Mouse (Mus musculus) bone marrow macrophage, adult 2 months (primary cell): Measurements from ENCODE around the gene Snrk.

Source experiments
- CTCF ChIP-seq: IDR thresholded peaks from 2 replicates; pipeline ENCODE4 v1.5.1; 2012; ENCODE audit warnings: low read depth, mild to moderate bottlenecking, low read length, moderate library complexity
- POLR2A ChIP-seq: IDR thresholded peaks from 2 replicates; pipeline ENCODE4 v1.6.1; 2012; ENCODE audit warnings: mild to moderate bottlenecking, low read depth, low read length, borderline replicate concordance

- no peak for TF ChIP-seq POLR2A
- no peak for TF ChIP-seq CTCF
These were observed 25.3 kb upstream of the Snrk start for GRCm38 (mm10) chr9:122091782-122092228.
